Mouse (Mus musculus): ENCODE results near the gene Tnfsf12.

Gene Tnfsf12

DNA sequence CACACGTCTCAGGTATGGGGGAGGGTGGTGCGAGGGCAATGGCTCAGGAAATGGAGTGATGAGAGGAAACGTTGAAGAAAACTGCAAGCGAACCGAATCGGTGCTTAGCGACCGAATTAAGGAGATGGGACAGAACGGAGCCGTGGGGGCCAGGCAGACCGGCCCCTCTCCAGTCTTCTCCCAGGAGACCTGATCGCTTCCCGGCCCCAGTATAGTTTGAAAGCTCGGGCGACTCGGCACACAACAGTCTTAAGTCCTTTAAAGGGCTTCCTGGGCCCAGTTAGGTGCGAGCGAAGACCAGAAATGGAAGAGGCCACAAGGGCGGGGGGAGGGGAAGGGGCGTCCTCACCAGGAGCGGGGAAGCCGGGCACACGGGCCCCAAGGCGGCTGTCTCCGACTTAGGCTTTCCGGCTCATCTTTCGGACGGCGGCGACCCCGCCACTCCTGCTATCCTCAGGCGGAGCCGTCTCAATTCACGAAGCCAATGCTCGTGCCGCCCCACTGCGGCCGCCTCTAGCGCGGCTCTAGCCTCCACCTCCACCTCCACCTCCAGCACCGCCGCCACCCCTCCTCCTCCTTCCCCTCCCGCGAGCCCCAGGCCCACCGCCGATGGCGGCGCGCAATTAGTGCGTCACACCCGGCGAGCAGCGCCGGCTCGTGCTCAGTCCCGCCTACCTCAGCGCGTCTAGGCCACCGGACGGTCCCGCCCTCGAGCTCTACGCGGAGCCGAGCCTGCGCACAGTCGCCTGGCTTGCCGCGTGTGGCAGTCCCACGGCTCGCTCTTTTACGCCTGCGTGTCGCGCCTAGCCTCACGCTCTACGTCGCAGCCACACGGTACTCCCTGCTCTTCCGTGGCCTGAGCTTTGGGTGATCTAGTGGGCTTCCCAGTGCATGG, 14.1 kb downstream of the Tnfsf12 start, which contains the start of gene Senp3:
Gene Senp3 (minus strand): TSS at position 771 of the 895 bp plus-strand sequence.
- peak; percentile 90 to 95 for DNase-seq (ENCODE audit: low read depth in 1 of 2, low spot score in 2 of 2)

DNA sequence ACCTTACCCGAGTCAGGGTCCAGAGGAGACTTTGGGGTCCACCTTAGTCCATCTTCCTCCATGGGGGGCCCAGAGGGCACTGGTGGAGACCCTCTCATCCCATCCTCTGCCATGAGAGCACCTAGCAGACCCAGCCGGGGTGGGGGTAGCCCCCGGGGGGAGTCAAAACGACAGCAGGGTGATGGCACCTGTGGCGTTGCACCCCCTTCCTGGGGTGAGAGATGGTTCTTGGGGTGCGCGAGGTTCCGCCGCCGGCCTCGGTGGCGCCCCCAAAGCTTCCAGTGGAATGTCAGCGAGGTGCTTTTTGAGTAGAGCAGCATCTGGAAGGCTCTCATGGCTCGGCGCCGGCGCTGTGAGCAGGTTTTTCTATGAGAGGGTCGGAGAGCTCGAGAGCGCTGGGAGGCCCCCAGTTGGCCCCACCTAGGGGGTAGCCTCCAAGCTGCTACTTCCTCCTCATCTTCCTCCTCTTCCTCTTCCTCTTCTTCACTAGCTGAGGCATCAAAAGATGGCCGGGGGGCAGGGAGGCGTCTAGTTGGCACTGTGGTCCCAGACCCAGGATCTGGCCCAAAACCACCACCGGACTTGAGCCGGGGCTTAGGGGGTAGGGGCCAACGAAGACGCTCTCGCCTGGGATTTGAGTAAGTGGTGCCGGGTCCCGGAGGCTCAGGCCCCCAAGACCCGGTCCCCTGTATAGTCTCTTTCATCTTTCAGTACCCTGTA, 15.4 kb downstream of the Tnfsf12 start:
- no peak for DNase-seq (ENCODE audit: low read depth in 1 of 2, low spot score in 2 of 2)

DNA sequence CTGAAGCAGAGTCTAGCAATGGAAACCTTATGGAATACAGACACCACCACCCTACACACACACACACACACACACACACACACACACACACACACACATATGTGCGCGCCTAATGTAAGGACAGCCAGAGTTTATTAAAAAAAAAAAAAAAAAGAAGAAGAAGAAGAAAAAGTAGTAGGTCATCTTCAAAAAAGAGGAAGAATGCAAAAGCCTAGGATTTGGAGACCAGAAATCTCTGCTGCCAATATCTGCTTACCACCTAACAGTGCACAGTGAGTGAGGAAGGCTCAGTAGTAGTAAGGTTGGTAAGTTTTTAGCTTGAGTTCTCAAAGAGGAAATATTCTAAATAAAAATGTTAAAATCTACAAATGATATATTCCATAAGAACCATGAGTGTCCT, 16.5 kb downstream of the Tnfsf12 start:
- no peak for DNase-seq (ENCODE audit: low read depth in 1 of 2, low spot score in 2 of 2)

DNA sequence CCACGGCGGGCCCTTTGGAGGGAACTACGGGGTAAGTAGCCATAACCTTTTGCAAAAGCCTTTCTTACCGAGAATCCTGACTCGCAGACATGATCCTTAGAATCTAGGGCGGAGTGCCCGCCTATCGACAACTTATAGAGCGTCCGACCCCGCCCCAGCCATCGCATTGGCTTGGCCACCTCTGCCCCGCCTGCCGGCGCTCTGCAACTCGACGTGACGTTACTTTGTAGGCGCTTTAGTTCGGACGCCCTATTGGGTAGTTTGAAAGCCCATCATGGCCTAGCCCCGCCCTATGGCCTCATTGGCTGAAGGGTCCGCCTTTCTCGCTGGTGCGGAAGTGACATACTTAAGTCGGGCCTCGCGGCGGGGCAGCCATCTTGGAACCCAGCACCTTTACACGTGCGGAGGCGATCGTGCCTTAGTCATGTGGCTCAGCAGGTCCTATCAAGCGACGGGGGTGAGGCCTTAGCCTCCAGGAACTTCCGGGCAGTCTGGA, 23.4 kb downstream of the Tnfsf12 start, which contains the start of gene Eif4a1:
Gene Eif4a1 (minus strand): TSS at position 213 of the 496 bp plus-strand sequence.
- peak; percentile 99 to 100 for DNase-seq (ENCODE audit: low read depth in 1 of 2, low spot score in 2 of 2)

DNA sequence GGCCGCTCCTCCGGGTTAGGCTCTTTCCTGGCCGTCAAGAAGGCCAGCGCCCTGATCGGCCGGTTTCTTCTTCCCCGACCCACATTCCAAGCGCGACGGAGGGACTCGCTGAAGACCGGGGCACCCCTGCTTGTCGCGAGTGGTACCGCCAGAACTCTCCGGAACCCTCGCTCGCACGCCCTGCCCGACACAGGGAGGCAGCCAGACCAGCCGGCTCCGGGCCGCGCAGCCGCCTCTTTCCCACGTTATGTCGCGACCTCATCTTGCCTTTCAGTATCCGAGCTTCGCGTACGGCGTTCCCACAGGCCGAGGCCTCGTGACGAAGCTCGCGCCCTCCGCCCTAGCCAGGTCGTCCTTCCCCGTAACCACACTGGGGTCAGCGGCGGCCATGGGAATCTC, 23.9 kb downstream of the Tnfsf12 start:
- no peak for DNase-seq (ENCODE audit: low read depth in 1 of 2, low spot score in 2 of 2)

DNA sequence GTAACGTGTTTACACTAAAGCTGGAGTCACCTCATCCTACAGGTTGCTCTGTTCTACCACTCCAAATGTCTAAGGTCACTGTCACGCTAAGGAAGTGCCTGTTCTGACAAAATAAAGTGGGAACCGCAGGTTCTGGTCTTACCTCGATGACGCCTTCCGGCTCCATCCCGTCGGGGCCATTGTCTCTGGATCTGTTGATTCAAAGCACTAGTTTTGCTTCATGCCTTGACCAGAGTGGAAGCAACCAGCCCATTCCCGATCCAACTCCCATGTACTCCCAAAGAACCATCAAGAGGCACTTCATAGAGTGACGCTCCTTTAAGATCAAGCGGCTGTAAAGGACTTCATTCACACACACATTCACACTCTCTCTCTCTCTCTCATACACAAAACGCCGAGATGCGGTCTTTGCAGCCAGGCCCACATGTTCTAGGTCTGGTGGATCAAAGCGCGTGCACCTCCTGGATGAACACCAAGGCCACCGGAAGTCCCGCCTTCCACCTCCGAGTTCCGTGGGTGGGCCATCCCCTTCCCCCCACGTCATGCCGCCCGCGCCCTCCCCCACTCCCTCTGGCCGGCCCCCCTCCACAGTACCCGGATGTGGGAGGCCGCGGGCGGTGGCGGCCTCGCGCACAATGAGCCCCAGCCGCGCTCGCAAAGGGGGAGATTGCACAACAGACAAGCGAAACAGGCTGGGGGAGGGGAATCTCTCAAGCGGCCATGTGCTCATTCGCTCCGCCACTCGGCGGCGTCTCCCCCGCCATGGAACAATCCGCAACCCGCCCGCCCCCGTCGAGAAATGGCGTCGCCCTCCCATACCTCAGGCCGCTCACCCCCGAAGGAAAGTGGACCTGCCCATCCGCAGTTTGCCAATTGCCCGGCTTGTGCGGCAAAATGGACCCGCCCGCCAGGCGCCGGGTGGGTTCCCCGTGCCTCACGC, 24.6 kb downstream of the Tnfsf12 start:
- peak; percentile 89 to 94 for DNase-seq (ENCODE audit: low read depth in 1 of 2, low spot score in 2 of 2)

DNA sequence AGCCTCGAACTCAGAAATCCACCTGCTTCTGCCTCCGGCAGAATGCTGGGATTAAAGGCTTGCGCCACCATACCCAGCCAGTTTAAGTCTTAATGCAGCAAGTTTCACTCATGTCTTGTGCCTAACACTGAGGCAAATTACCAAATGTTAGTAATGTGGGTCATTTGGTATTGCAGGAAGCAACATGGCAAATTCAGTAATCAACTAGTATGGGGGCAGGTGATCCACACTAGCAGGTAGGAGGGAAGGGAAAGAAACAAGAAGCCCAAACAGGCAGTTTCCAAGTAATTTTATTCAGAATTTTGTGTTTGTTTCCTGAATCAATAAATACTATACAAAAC, 29.0 kb downstream of the Tnfsf12 start:
- DNase-seq (ENCODE audit: low read depth in 1 of 2, low spot score in 2 of 2): no peak

DNA sequence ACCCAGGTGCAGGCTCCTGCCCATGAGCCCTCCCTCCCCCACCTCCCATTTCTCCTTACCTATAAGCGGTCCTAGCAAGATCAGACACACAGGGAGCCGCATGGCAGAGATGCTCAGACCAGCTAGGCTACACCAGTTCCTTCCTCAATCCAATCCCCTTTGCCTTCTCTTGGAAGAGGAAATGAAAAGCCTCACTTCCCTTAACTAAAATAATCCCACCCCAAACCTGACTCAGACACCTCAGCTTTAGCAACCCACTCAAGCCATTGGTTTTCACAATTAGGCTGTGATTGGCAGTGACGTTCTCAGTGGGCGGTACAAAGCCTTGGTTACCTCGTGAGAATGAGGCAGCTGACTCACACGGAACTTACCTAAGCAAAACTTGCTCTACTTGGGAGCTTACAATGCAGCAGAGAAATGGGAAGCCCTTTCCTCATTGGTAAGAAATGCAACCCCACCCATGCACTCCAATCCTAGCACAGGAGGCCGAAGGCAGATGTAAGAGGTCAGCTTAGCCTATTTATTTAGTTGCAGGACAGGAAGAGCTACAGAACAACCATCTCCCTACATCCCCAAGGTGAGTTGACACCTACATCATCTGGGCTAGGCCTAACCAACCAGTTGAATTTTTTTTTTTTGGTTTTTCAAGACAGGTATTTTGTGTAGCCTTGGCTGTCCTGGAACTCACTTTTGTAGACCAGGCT, 29.5 kb downstream of the Tnfsf12 start, which contains the start of gene Cd68:
Gene Cd68 (minus strand): TSS at position 193 of the 704 bp plus-strand sequence.
- peak; percentile 91 to 95 for DNase-seq (ENCODE audit: low read depth in 1 of 2, low spot score in 2 of 2)

DNA sequence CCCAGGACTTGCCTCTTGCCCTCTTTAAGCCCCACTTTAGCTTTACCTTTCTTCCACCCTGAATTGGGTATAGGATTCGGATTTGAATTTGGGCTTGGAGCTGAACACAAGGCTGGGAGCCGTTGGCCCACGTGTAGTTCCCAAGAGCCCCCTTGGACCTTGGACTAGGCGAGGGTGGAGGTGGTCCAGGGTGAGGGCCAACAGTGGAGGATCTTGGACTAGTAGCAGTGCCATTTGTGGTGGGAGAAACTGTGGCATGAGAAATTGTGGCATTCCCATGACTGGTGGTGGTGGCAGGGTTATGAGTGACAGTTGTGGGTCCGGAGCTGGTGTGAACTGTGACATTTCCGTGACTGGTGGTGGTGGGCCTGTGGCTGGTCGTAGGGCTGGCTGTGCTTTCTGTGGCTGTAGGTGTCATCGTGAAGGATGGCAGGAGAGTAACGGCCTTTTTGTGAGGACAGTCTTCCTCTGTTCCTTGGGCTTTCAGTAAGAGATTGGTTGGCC, 30.1 kb downstream of the Tnfsf12 start:
- no peak for DNase-seq (ENCODE audit: low read depth in 1 of 2, low spot score in 2 of 2)

DNA sequence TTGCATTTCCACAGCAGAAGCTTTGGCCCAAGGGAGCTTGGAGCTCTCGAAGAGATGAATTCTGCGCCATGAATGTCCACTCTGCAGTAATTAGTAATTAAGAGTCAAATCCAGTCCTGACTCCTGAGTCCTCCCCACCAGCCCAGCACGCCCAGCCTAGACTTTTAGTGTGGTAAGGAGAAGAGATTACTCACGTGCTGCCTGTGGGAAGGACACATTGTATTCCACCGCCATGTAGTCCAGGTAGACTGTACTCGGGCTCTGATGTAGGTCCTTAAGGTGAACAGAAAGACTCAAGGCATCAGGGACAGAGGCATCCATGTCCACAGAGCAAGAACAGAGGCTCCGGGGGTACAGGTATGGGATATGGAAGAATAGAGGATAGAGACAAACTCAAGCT, 30.8 kb downstream of the Tnfsf12 start:
- DNase-seq (ENCODE audit: low read depth in 1 of 2, low spot score in 2 of 2): no peak

DNA sequence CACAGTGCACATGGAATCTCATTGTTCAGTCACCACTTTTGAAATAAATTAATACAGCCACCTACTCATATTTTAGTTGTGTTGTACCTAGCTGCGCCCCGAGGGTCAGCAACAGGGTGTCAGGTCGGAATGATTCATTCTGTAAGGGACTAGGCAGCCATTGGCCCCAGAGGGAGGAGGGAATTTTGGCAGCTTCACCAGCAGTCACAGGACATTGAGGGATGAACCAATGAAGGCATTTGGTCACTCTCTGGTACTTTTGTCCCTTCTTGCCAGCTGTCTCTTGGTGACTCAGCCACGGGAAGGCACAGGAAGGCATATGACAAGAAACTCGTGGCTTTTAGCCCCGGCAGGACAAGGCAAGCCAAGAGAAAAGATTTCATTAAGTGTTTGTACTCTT, 31.9 kb downstream of the Tnfsf12 start:
- DNase-seq (ENCODE audit: low read depth in 1 of 2, low spot score in 2 of 2): no peak

DNA sequence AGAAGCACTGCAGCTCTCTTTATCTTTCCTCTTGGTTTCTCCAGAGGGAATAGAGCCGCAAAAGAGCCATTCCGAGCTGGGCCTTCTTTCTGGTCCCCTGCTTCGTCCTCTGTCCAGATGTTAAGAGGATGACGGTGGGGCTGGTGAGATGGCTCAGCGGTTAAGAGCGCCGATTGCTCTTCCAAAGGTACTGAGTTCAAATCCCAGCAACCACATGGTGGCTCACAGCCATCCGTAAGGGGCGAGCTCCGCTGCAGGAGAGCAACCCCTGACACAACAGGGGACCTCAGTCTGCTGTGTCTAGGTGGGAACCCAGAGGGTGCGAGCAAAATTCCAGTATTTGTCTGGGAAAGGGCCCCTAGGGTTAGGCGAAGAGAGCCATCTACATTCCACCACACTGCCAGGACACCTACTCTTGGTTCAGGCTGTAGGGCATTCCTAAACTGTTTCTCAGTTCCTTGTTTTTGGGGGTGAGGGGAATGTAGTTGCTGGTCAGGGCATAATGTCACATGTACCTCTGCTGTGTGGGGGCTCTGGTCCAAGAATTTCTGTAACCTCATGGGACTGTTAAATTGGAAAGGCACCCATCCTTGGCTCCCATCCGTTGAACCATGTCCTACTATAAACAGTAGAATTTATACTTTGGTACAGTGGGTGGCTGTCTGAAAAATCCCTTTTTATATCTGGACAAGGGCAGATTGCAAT, 32.5 kb downstream of the Tnfsf12 start:
- no peak for DNase-seq (ENCODE audit: low read depth in 1 of 2, low spot score in 2 of 2)

DNA sequence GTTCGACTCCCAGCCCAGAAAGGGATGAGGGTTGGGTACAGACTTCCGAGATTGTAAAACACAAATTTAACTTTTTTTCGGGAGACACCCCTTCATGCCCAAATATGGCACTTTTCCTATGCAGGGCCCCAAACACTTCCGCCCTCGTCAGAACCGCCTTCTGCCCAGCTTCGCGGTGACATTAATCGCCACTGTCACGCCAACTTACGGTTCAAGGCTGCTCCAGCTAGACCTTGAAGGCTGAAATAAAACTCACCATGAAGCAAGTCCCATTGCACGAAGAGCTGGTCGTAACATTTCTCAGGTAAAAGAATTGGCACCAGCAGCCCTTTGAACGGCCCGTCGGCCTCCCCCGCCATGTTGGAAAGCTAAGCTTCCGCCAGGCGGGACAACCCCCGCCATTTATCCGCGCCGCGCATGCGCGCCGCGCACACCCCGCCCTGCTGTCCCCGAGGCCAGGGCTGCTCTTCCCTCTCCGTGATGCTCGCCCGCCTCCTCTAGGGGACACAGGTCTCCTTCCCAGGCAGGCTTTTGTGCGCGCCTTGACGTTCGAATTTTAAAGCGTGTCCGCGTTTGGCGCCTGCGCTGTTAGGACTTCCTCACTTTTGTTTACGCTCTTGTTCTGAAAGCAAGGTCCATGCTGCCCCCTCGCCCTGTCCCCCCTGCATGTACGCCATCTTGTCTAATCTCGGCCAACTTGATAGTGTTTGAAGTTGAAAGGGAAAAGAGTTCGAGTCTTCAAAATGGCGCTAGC, 33.3 kb downstream of the Tnfsf12 start, which contains the start of gene Mpdu1:
Gene Mpdu1 (minus strand): TSS at position 430 of the 754 bp plus-strand sequence.
- peak; percentile 94 to 95 for DNase-seq (ENCODE audit: low read depth in 1 of 2, low spot score in 2 of 2)

DNA sequence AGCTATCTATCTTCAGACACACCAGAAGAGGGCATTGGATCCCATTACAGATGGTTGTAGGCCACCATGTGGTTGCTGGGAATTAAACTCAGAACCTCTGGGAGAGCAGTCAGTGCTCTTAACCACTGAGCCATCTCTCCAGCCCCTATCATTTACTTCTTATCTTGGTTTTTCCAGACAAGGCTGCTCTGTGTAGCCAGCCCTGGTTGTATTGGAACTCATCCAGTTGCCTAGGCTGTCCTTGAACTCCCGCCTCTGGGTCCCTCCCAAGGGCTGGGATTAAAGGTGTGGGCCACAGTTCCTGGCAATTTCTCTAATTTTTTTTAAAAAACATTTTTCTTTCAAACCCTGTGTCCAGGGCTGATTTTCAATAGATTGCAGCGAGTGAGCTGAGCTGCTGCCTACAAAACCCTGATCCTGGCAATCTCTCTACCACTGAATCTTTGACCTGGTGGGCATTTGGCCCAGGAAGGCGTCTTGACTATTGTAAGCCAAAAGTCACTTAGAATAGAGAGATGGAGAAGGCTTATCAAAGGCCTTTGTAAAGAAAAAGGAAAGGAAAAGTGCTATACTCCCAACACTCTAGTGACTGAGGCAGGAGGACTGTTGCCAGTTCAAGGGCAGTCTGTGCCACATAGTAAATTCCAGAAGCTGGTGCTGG, 34.3 kb downstream of the Tnfsf12 start:
- no peak for DNase-seq (ENCODE audit: low read depth in 1 of 2, low spot score in 2 of 2)

DNA sequence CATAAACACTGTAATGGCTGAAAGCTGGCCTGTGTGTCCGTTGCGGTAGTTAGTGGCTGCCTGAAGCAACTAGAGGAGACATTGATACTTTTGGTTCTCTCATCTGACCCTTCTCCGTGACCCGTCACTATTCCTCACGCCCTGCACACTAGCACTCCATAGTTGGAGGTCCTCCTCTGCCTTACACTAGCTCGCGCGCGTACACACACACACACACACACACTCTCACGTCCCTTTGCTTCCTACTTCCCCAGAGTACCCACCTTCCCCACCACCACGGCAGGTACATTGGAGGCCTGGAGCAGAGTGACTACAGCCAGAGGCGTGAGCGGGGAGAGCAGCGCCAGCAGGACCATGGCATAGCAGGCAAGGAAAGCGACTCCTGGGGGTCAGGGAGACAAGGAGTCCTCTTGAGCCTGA, 38.2 kb downstream of the Tnfsf12 start:
- no peak for DNase-seq (ENCODE audit: low read depth in 1 of 2, low spot score in 2 of 2)

DNA sequence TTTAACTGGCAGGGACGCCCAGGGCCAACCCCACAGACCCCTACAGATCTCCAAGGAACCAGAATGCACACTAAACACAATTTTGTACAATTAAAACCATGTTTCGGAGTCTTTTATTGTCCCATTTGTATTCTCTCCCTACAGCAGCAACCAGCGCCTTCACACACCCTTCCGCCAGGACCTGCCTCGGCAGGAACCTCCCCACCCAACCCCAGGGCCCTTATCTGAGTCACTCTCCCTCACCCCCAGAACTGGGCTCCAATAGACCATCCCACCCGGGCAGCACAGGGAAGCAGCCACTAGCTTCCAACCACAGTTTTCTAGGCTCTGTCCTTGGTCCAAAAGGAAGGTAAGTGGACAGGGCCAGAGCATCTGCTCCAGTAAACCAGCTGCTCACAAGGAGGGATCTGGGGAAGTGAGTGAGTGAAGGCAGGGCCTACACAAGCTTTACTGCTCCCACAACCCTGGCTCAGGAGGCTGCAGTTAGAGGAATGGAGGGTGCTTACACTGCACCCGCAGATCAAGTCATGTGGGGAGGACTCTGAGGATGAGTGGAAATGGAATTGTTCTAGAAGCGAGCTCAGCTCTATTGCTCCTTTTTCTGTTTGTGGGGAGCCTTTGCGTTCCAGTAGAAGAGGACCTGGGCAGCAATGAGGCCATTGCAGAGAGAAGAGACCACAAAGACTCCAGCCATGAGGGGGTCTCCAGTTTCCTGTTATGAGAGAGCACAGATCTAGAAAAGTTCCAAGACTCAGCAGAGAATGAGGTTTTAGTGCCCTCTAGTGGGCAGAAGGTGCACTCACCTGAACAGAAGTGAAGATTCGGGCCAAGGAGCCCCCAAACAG, 38.8 kb downstream of the Tnfsf12 start:
- no peak for DNase-seq (ENCODE audit: low read depth in 1 of 2, low spot score in 2 of 2)

DNA sequence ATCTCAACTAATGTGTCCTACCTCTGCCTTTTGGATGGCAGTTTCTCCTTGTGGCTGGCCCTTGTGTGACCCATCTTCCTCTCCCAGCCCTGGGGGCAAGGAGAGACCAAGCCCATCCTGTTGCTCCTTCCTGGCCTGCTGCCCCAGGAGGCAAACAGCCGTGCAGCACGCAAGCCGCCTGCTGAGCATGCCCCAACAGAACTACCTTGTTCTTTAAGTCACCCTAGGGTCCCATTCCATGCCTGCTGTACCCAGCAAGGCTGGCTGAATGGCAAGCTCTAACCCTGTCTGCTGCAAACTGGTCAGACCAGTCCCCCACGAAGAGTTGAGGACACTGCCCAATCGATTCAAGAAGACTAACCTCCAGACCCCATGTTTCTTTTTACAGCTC, 39.6 kb downstream of the Tnfsf12 start:
- DNase-seq (ENCODE audit: low read depth in 1 of 2, low spot score in 2 of 2): no peak
